Mouse (Mus musculus) frontal cortex, postnatal 10 days (tissue): ENCODE results near the gene Rubcn.

Source experiments
- DNase-seq, 2 experiments: peaks; one replicate each; pipeline ENCODE4 v3.0.0; 2022; ENCODE audit warnings: low spot score in 2 of 2, mixed read lengths in 1 of 2

The Rubcn gene

GRCm38 (mm10) chr16:32870231-32870630 lies 7.3 kb downstream of the Rubcn start:
- DNase-seq = no peak

- peak; percentile 87 to 88 for DNase-seq
Measured at GRCm38 (mm10) chr16:32867919-32868552, 9.5 kb downstream of the Rubcn start.

- no peak for DNase-seq
Measured at GRCm38 (mm10) chr16:32866713-32867112, 10.9 kb downstream of the Rubcn start.

- DNase-seq = no peak
Measured at GRCm38 (mm10) chr16:32865401-32865800, 12.2 kb downstream of the Rubcn start.

GRCm38 (mm10) chr16:32861813-32862385 lies 15.7 kb downstream of the Rubcn start:
- DNase-seq = no peak

GRCm38 (mm10) chr16:32858771-32859636 lies 18.6 kb downstream of the Rubcn start:
- no peak for DNase-seq

- no peak for DNase-seq
Measured at GRCm38 (mm10) chr16:32858356-32858755, 19.2 kb downstream of the Rubcn start.

- no peak for DNase-seq
Measured at GRCm38 (mm10) chr16:32856751-32857150, 20.8 kb downstream of the Rubcn start.

- no peak for DNase-seq
Measured at GRCm38 (mm10) chr16:32854050-32854571, 23.5 kb downstream of the Rubcn start.

- no peak for DNase-seq
Measured at GRCm38 (mm10) chr16:32853492-32854049, 24.0 kb downstream of the Rubcn start.

GRCm38 (mm10) chr16:32849042-32849830 lies 28.3 kb downstream of the Rubcn start:
- DNase-seq = no peak

- DNase-seq = no peak
Measured at GRCm38 (mm10) chr16:32847103-32847502, 30.5 kb downstream of the Rubcn start.

GRCm38 (mm10) chr16:32831501-32831900 lies 46.1 kb downstream of the Rubcn start:
- DNase-seq = no peak

- no peak for DNase-seq
Measured at GRCm38 (mm10) chr16:32829104-32829503, 48.5 kb downstream of the Rubcn start.

GRCm38 (mm10) chr16:32826521-32826920 lies 51.0 kb downstream of the Rubcn start:
- no peak for DNase-seq

GRCm38 (mm10) chr16:32825380-32825779 lies 52.2 kb downstream of the Rubcn start:
- no peak for DNase-seq

GRCm38 (mm10) chr16:32824061-32824460 lies 53.5 kb downstream of the Rubcn start:
- DNase-seq = no peak

- DNase-seq = no peak
Measured at GRCm38 (mm10) chr16:32823487-32823886, 54.1 kb downstream of the Rubcn start.

GRCm38 (mm10) chr16:32822881-32823280 lies 54.7 kb downstream of the Rubcn start:
- no peak for DNase-seq

- DNase-seq = no peak
Measured at GRCm38 (mm10) chr16:32822450-32822827, 55.1 kb downstream of the Rubcn start.

GRCm38 (mm10) chr16:32821772-32822449 lies 55.7 kb downstream of the Rubcn start:
- no peak for DNase-seq
